Mouse (Mus musculus) forebrain, embryonic 15.5 days (tissue): ENCODE measurements around the gene Grin2a. TPM values are rescaled to one million over a fixed set of nuclear protein-coding genes. Genes with fewer than 3 reads are reported as not detected.

Experiments
- ATAC-seq: fragments of 200-750 bp; cut with Nextera tagmentation; replicated peaks from 2 replicates; pipeline ENCODE4 v1.8.0; 2017; ENCODE audit warnings: mild to moderate bottlenecking, moderate TSS enrichment, moderate library complexity
- H3K27ac ChIP-seq: fragments of 300-500 bp; sonication (generic); replicated peaks from 2 replicates; pipeline ENCODE4 v1.5.1; 2015; ENCODE audit warnings: mild to moderate bottlenecking, inconsistent platforms
- H3K27me3 ChIP-seq: fragments of 300-500 bp; sonication (generic); 2 replicates; pipeline ENCODE4 v1.6.1; 2015; ENCODE audit warnings: inconsistent platforms
- H3K36me3 ChIP-seq: fragments of 300-500 bp; sonication (generic); 2 replicates; pipeline ENCODE4 v1.6.1; 2015; ENCODE audit warnings: mild to moderate bottlenecking, inconsistent platforms
- H3K4me1 ChIP-seq: fragments of 300-500 bp; sonication (generic); 2 replicates; pipeline ENCODE4 v1.6.1; 2015; ENCODE audit warnings: inconsistent platforms
- H3K4me2 ChIP-seq: fragments of 300-500 bp; sonication (generic); replicated peaks from 2 replicates; pipeline ENCODE4 v1.6.1; 2015; ENCODE audit warnings: mild to moderate bottlenecking, inconsistent platforms
- H3K4me3 ChIP-seq: fragments of 300-500 bp; sonication (generic); 2 replicates; pipeline ENCODE4 v1.5.1; 2015; ENCODE audit warnings: mild to moderate bottlenecking, inconsistent platforms
- H3K9ac ChIP-seq: fragments of 300-500 bp; sonication (generic); replicated peaks from 2 replicates; pipeline ENCODE4 v1.6.1; 2015; ENCODE audit warnings: mild to moderate bottlenecking, inconsistent platforms
- H3K9me3 ChIP-seq: fragments of 300-500 bp; sonication (generic); 2 replicates; pipeline ENCODE4 v1.6.1; 2016; ENCODE audit warnings: inconsistent platforms
- WGBS: fragments of 180-500 bp; shearing (Covaris S2); methylation state at CpG from one replicate; pipeline ENCODE4 v1.1.7; 2015; ENCODE audit warnings: mixed read lengths; 5-methylcytosine and 5-hydroxymethylcytosine counted together
- polyA plus RNA-seq: library from polyadenylated mRNA; unstranded; fragments of >200 nt; fragmentation: Nextera tagmentation; extraction: Ambion mirVana; gene quantifications from 2 replicates; pipeline ENCODE4 v1.2.1, GENCODE M21; 2015

Grin2a gene
- polyA plus RNA-seq, 1 experiment from 2014 or later: 2.2 TPM

GRCm38 (mm10) chr16:9764086-9764485 is 231.3 kb downstream of the Grin2a start:
- no peak overlapping the region for H3K4me3 ChIP-seq
- no peak overlapping the region for H3K4me2 ChIP-seq
- no peaks in the 10 kb centered on the region for H3K27me3 ChIP-seq
- WGBS: 94% methylated on average over 2 of the region's 2 CpGs
- H3K27ac ChIP-seq: no peak overlapping the region
- no peaks in the 10 kb centered on the region for H3K9me3 ChIP-seq
- peaks cover 11% of the 10 kb centered on the region for H3K4me1 ChIP-seq
- no peak for ATAC-seq
- no peak overlapping the region for H3K9ac ChIP-seq
- no peaks in the 10 kb centered on the region for H3K36me3 ChIP-seq

- WGBS: 89% methylated on average over 2 of the region's 2 CpGs
- ATAC-seq: no peak
These were observed 235.0 kb downstream of the Grin2a start for GRCm38 (mm10) chr16:9760347-9760746.

GRCm38 (mm10) chr16:9756849-9757248 is 238.5 kb downstream of the Grin2a start:
- H3K27ac ChIP-seq: no peak overlapping the region
- no peaks in the 10 kb centered on the region for H3K36me3 ChIP-seq
- H3K9me3 ChIP-seq: no peaks in the 10 kb centered on the region
- 89% methylated on average over 8 of the region's 8 CpGs for WGBS
- peaks cover 26% of the 10 kb centered on the region for H3K4me1 ChIP-seq
- ATAC-seq: no peak
- no peaks in the 10 kb centered on the region for H3K27me3 ChIP-seq
- no peak overlapping the region for H3K9ac ChIP-seq
- H3K4me2 ChIP-seq: no peak overlapping the region
- H3K4me3 ChIP-seq: no peak overlapping the region

More at GRCm38 (mm10) chr16:9760347-9760746, 235.0 kb downstream of the Grin2a start:
- no peak overlapping the region for H3K4me2 ChIP-seq
- no peaks in the 10 kb centered on the region for H3K27me3 ChIP-seq
- H3K27ac ChIP-seq: no peak overlapping the region
- no peaks in the 10 kb centered on the region for H3K36me3 ChIP-seq
- peaks cover 14% of the 10 kb centered on the region; the same call in 1 of the 2 replicates for H3K4me1 ChIP-seq
- no peak overlapping the region for H3K4me3 ChIP-seq
- H3K9me3 ChIP-seq: no peaks in the 10 kb centered on the region
- H3K9ac ChIP-seq: no peak overlapping the region

GRCm38 (mm10) chr16:9754061-9754460 is 241.3 kb downstream of the Grin2a start:
- Histone ChIP-seq H3K4me1 (peaks cover 19% of the 10 kb centered on the region), H3K36me3 (no peaks in the 10 kb centered on the region), H3K9ac (no peak overlapping the region), H3K27me3 (no peaks in the 10 kb centered on the region), H3K4me2 (no peak overlapping the region), H3K4me3 (no peak overlapping the region), H3K9me3 (no peaks in the 10 kb centered on the region), H3K27ac (no peak overlapping the region)
- 95% methylated on average over 5 of the region's 5 CpGs for WGBS
- no peak for ATAC-seq

GRCm38 (mm10) chr16:9753045-9753444 is 242.3 kb downstream of the Grin2a start:
- Histone ChIP-seq H3K4me3 (no peak overlapping the region), H3K4me1 (peaks cover 12% of the 10 kb centered on the region), H3K9ac (no peak overlapping the region), H3K4me2 (no peak overlapping the region), H3K36me3 (no peaks in the 10 kb centered on the region), H3K9me3 (no peaks in the 10 kb centered on the region), H3K27me3 (no peaks in the 10 kb centered on the region), H3K27ac (peak overlapping the region; percentile 63)
- peak; percentile 84 for ATAC-seq
- 49% methylated on average over 9 of the region's 9 CpGs for WGBS

GRCm38 (mm10) chr16:9752600-9752999 is 242.8 kb downstream of the Grin2a start:
- no peaks in the 10 kb centered on the region for H3K9me3 ChIP-seq
- 39% methylated on average over 8 of the region's 8 CpGs for WGBS
- H3K4me3 ChIP-seq: no peak overlapping the region
- ATAC-seq: peak; percentile 76
- H3K9ac ChIP-seq: no peak overlapping the region
- no peaks in the 10 kb centered on the region for H3K27me3 ChIP-seq
- H3K36me3 ChIP-seq: no peaks in the 10 kb centered on the region
- no peak overlapping the region for H3K4me2 ChIP-seq
- peak overlapping the region; percentile 63 for H3K27ac ChIP-seq
- peaks cover 12% of the 10 kb centered on the region for H3K4me1 ChIP-seq

- Histone ChIP-seq H3K36me3 (no peaks in the 10 kb centered on the region), H3K9me3 (no peaks in the 10 kb centered on the region), H3K4me2 (no peak overlapping the region), H3K9ac (no peak overlapping the region), H3K4me1 (peaks cover 12% of the 10 kb centered on the region), H3K4me3 (no peak overlapping the region), H3K27ac (no peak overlapping the region), H3K27me3 (no peaks in the 10 kb centered on the region)
- WGBS: 75% methylated on average over 11 of the region's 11 CpGs
- no peak for ATAC-seq
These were observed 244.3 kb downstream of the Grin2a start for GRCm38 (mm10) chr16:9751045-9751569.

- ATAC-seq: no peak
- WGBS: 89% methylated on average over 3 of the region's 3 CpGs
- H3K9ac ChIP-seq: no peak overlapping the region
- no peaks in the 10 kb centered on the region for H3K9me3 ChIP-seq
- H3K4me3 ChIP-seq: no peak overlapping the region
- H3K27me3 ChIP-seq: no peaks in the 10 kb centered on the region
- no peak overlapping the region for H3K27ac ChIP-seq
- H3K4me1 ChIP-seq: peaks cover 12% of the 10 kb centered on the region
- no peak overlapping the region for H3K4me2 ChIP-seq
- H3K36me3 ChIP-seq: no peaks in the 10 kb centered on the region
These were observed 245.7 kb downstream of the Grin2a start for GRCm38 (mm10) chr16:9749661-9750060.

- Histone ChIP-seq H3K4me3 (no peak overlapping the region), H3K4me2 (no peak overlapping the region), H3K4me1 (no peaks in the 10 kb centered on the region), H3K27ac (no peak overlapping the region), H3K9ac (no peak overlapping the region), H3K27me3 (no peaks in the 10 kb centered on the region), H3K36me3 (no peaks in the 10 kb centered on the region), H3K9me3 (no peaks in the 10 kb centered on the region)
- ATAC-seq: no peak
- 89% methylated on average over 6 of the region's 6 CpGs for WGBS
These were observed 252.9 kb downstream of the Grin2a start for GRCm38 (mm10) chr16:9742443-9742842.

GRCm38 (mm10) chr16:9738679-9739078 is 256.7 kb downstream of the Grin2a start:
- ATAC-seq: no peak
- Histone ChIP-seq H3K9ac (no peak overlapping the region), H3K27ac (no peak overlapping the region), H3K4me1 (peaks cover 17% of the 10 kb centered on the region), H3K4me2 (no peak overlapping the region), H3K27me3 (no peaks in the 10 kb centered on the region), H3K36me3 (no peaks in the 10 kb centered on the region), H3K4me3 (no peak overlapping the region), H3K9me3 (no peaks in the 10 kb centered on the region)
- 83% methylated on average over 6 of the region's 6 CpGs for WGBS

GRCm38 (mm10) chr16:9737131-9737530 is 258.2 kb downstream of the Grin2a start:
- H3K27me3 ChIP-seq: no peaks in the 10 kb centered on the region
- H3K36me3 ChIP-seq: no peaks in the 10 kb centered on the region
- H3K4me1 ChIP-seq: peaks cover 17% of the 10 kb centered on the region
- 9% methylated on average over 2 of the region's 2 CpGs for WGBS
- no peak for ATAC-seq
- no peak overlapping the region for H3K4me2 ChIP-seq
- no peaks in the 10 kb centered on the region for H3K9me3 ChIP-seq
- no peak overlapping the region for H3K9ac ChIP-seq
- H3K4me3 ChIP-seq: no peak overlapping the region
- no peak overlapping the region for H3K27ac ChIP-seq

GRCm38 (mm10) chr16:9735365-9736080 is 259.8 kb downstream of the Grin2a start:
- peak; percentile 82 for ATAC-seq
- H3K9ac ChIP-seq: no peak overlapping the region
- no peak overlapping the region for H3K4me3 ChIP-seq
- H3K4me1 ChIP-seq: peaks cover 17% of the 10 kb centered on the region
- H3K27ac ChIP-seq: peak overlapping the region; percentile 6; the same call in 1 of the 2 replicates
- H3K4me2 ChIP-seq: no peak overlapping the region
- no peaks in the 10 kb centered on the region for H3K27me3 ChIP-seq
- WGBS: 56% methylated on average over 8 of the region's 8 CpGs
- H3K9me3 ChIP-seq: no peaks in the 10 kb centered on the region
- H3K36me3 ChIP-seq: no peaks in the 10 kb centered on the region

GRCm38 (mm10) chr16:9727603-9728002 is 267.8 kb downstream of the Grin2a start:
- no peak for ATAC-seq
- no peak overlapping the region for H3K27ac ChIP-seq
- no peak overlapping the region for H3K4me2 ChIP-seq
- no peak overlapping the region for H3K9ac ChIP-seq
- no peak overlapping the region for H3K4me3 ChIP-seq
- no peaks in the 10 kb centered on the region for H3K9me3 ChIP-seq
- H3K36me3 ChIP-seq: no peaks in the 10 kb centered on the region
- WGBS: 92% methylated on average over 5 of the region's 5 CpGs
- H3K27me3 ChIP-seq: no peaks in the 10 kb centered on the region
- H3K4me1 ChIP-seq: no peaks in the 10 kb centered on the region
